In genomic region chr7:92741152-92741860, GRCm38 (mm10) we compare ENCODE assay signal across 8 mouse cellular contexts. TPM values are rescaled to one million over a fixed set of nuclear protein-coding genes. Genes with fewer than 3 reads are reported as not detected.
DNase-seq lines count a peak whose midpoint lies in the region; ATAC-seq lines count a peak whose summit lies in the region.

TSS of gene Rab30 (plus strand) at chr7:92741603.

- H3K9ac ChIP-seq in hindbrain, embryonic 11.5 days (ENCODE audit: low read depth, low read length) = peak within 1 kb of the TSS; percentile 92

- H3K9me3 ChIP-seq in hindbrain, embryonic 11.5 days (ENCODE audit: control insufficient read depth, low read length) = no peaks in the 10 kb centered on the region

- under 1% methylated on average over 38 of the region's 38 CpGs for WGBS in hindbrain, embryonic 11.5 days

- no peaks in the 10 kb centered on the region for H3K36me3 ChIP-seq in hindbrain, embryonic 11.5 days (ENCODE audit: control insufficient read depth, insufficient read depth, low read length)

- H3K4me1 ChIP-seq in hindbrain, embryonic 11.5 days (replicated peaks; ENCODE audit: control insufficient read depth, insufficient read depth, low read length) = no peaks in the 10 kb centered on the region

- peak; percentile 100 for ATAC-seq in hindbrain, embryonic 11.5 days (ENCODE audit: low FRiP score)

- peak; percentile 98 for DNase-seq in Muller cell, postnatal 12 days (ENCODE audit: inconsistent ontology term)
- DNase-seq in cerebellum, adult 9-11 months = peak; percentile 99
- peak; percentile 97 to 98 for DNase-seq in frontal cortex, adult 2 months (ENCODE audit: extremely low spot score in 1 of 2, low spot score in 1 of 2)
- DNase-seq in hindbrain, embryonic 11.5 days (ENCODE audit: low spot score) = peak; percentile 96
- peak; percentile 83 to 88 for DNase-seq in layer of hippocampus, postnatal 10 days (ENCODE audit: low spot score in 2 of 2)
- peak; percentile 97 for DNase-seq in lung, postnatal 10 days
- DNase-seq in ovary, postnatal 36 days (ENCODE audit: low spot score) = peak; percentile 84
- DNase-seq in thymus, postnatal 25 days = peak; percentile 86

- H3K4me3 ChIP-seq in hindbrain, embryonic 11.5 days (ENCODE audit: low read depth, low read length) = peak within 1 kb of the TSS; percentile 53

- peak within 1 kb of the TSS; percentile 84 for H3K4me2 ChIP-seq in hindbrain, embryonic 11.5 days (replicated peaks; ENCODE audit: low read depth, low read length)

- H3K27me3 ChIP-seq in hindbrain, embryonic 11.5 days (ENCODE audit: control insufficient read depth, insufficient read depth, low read length) = no peaks in the 10 kb centered on the region

- peak within 1 kb of the TSS; percentile 92 for H3K27ac ChIP-seq in hindbrain, embryonic 11.5 days (ENCODE audit: low read depth, low read length)

RNA-seq across cellular contexts. Expression of gene Rab30, which starts in this region (rescaled TPM):
- polyA plus RNA-seq in frontal cortex, adult 2 months (2012; rRNA removed) = 15.0 and 15.4 TPM in 2 replicates
- 24.0 and 24.5 TPM in 2 replicates for polyA plus RNA-seq in hindbrain, embryonic 11.5 days (2014; fragmentation: Nextera tagmentation; extraction: Ambion mirVana)
- total RNA-seq in layer of hippocampus, postnatal 10 days (2021) = 10 to 100 TPM; 43.7 to 44.0 TPM

Comparison
In these comparisons a context has a peak if more than half of its experiments do, and no peak if none do; other contexts are left out.
1. Peak in every context shown above with its lines: DNase-seq, ATAC-seq, H3K4me3 ChIP-seq and H3K27ac ChIP-seq.